Mouse (Mus musculus): Measurements from ENCODE around the gene Echs1. TPM values are rescaled to one million over a fixed set of nuclear protein-coding genes. Genes with fewer than 3 reads are reported as not detected.
"Not testable (repeated sequence)": the region's sequence is repeated elsewhere in the genome, so short reads cannot be mapped to it uniquely, and the experiment has no call there.

The Echs1 gene
- polyA plus RNA-seq (2017; shearing (Covaris generic)), result 10 to 100 TPM; 69.1 to 90.2 TPM

GRCm38 (mm10) chr7:140116329-140117054 lies at the start of gene Echs1:
Gene Echs1 (minus strand): TSS chr7:140116476.
- ATAC-seq, result peak; percentile 100

GRCm38 (mm10) chr7:140164664-140165063 lies 48.4 kb upstream of the Echs1 start, which contains the start of gene Olfr522:
Gene Olfr522 (minus strand): TSS chr7:140164764.
- no peak for ATAC-seq

GRCm38 (mm10) chr7:140160363-140160762 lies 44.1 kb upstream of the Echs1 start:
- ATAC-seq, result no peak

- no peak for ATAC-seq
Measured at GRCm38 (mm10) chr7:140154218-140154927, 38.1 kb upstream of the Echs1 start, which contains the start of gene Sprn. Gene Sprn (minus strand): TSS chr7:140154877.

- no peak for ATAC-seq
Measured at GRCm38 (mm10) chr7:140153829-140154217, 37.5 kb upstream of the Echs1 start.

- ATAC-seq, result no peak
Measured at GRCm38 (mm10) chr7:140153383-140153782, 37.1 kb upstream of the Echs1 start.

- no peak for ATAC-seq
Measured at GRCm38 (mm10) chr7:140144550-140144949, 28.3 kb upstream of the Echs1 start.

GRCm38 (mm10) chr7:140141350-140141749 lies 25.1 kb upstream of the Echs1 start:
- ATAC-seq, result peak; percentile 43

GRCm38 (mm10) chr7:140138021-140138310 lies 21.7 kb upstream of the Echs1 start:
- ATAC-seq, result no peak

- ATAC-seq, result peak; percentile 90
Measured at GRCm38 (mm10) chr7:140137135-140138020, 21.1 kb upstream of the Echs1 start, which contains the start of gene Mtg1. Gene Mtg1 (plus strand): TSS chr7:140137564.

GRCm38 (mm10) chr7:140135106-140135770 lies 19.0 kb upstream of the Echs1 start:
- no peak for ATAC-seq

- ATAC-seq, result not testable (repeated sequence)
Measured at GRCm38 (mm10) chr7:140134033-140134432, 17.8 kb upstream of the Echs1 start.

GRCm38 (mm10) chr7:140132184-140132583 lies 15.9 kb upstream of the Echs1 start:
- not testable (repeated sequence) for ATAC-seq

GRCm38 (mm10) chr7:140127911-140128310 lies 11.6 kb upstream of the Echs1 start:
- no peak for ATAC-seq

GRCm38 (mm10) chr7:140126934-140127333 lies 10.7 kb upstream of the Echs1 start:
- ATAC-seq, result no peak

GRCm38 (mm10) chr7:140126022-140126350 lies 9.7 kb upstream of the Echs1 start:
- peak; percentile 5 for ATAC-seq

GRCm38 (mm10) chr7:140125278-140126021 lies 9.2 kb upstream of the Echs1 start:
- ATAC-seq, result peak; percentile 92

GRCm38 (mm10) chr7:140124382-140124781 lies 8.1 kb upstream of the Echs1 start:
- no peak for ATAC-seq

- no peak for ATAC-seq
Measured at GRCm38 (mm10) chr7:140122765-140123164, 6.5 kb upstream of the Echs1 start.

- ATAC-seq, result no peak
Measured at GRCm38 (mm10) chr7:140121338-140121910, 5.1 kb upstream of the Echs1 start.

GRCm38 (mm10) chr7:140120484-140120883 lies 4.2 kb upstream of the Echs1 start:
- no peak for ATAC-seq

Data from CD4-positive, CD25-positive, alpha-beta regulatory T cell, adult 4 months (primary cell).